In the genomic region with DNA sequence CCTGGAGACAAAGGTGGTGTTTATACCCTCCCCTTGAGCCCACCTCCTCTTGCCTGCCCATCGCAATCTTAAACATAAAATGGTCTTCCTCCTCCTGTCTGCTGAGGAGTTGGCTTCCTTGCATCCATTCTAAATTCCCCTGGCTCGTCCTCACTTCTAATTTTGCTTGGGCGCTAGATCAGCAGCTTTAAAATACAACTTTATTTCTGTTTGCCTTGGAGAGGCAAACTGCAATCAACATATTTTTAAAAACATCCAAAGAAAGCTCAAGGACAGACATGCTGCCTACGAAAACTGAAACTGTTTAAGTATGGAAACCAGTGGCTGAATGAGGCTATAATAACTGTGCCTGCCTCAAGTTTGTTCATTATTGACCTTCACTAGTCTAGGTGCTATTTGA, we compare ENCODE assay signal across 27 mouse cellular contexts.
DNase-seq lines count a peak whose midpoint lies in the region; ATAC-seq and TF ChIP-seq lines count a peak whose summit lies in the region.
"Had no signal": no experiment of that assay in that cellular context is flagged by ENCODE, and none has a peak within 500 bp of the region (broad histone marks: within the 10 kb centered on the region; RNA-seq: fewer than 3 reads in every experiment).

No protein-coding gene starts in this region.

- no peak overlapping the region for H3K4me3 ChIP-seq in spleen, adult 2 months (ENCODE audit: extremely low read depth, insufficient read depth, insufficient read length)
- H3K4me3 ChIP-seq: embryonic facial prominence, embryonic 13.5 days; embryonic facial prominence, embryonic 15.5 days; erythroblast, embryonic 14.5 days; forebrain, embryonic 10.5 days; forebrain, embryonic 12.5 days had no signal

- ATAC-seq in frontal cortex, adult (ENCODE audit: low TSS enrichment): peak; percentile 45
- ATAC-seq in CD4-positive, CD25-positive, alpha-beta regulatory T cell, adult 4 months: no peak
- ATAC-seq: activated CD4-positive, CD25-positive, alpha-beta regulatory T cell, adult 4 months; forebrain, embryonic 14.5 days; forebrain, embryonic 16.5 days; Patski had no signal

- H3K27me3 ChIP-seq in spleen, adult 2 months (ENCODE audit: control insufficient read depth, insufficient read depth, low read length): no peaks in the 10 kb centered on the region
- H3K27me3 ChIP-seq: embryonic facial prominence, embryonic 13.5 days; embryonic facial prominence, embryonic 15.5 days; forebrain, embryonic 12.5 days; Patski had no signal

- no peaks in the 10 kb centered on the region for H3K4me1 ChIP-seq in spleen, adult 2 months (ENCODE audit: control insufficient read depth, insufficient read depth, insufficient read length)
- H3K4me1 ChIP-seq: embryonic facial prominence, embryonic 13.5 days; embryonic facial prominence, embryonic 15.5 days; forebrain, embryonic 10.5 days; forebrain, embryonic 12.5 days had no signal

- WGBS in spleen, adult 2 months: 84% methylated on average over 4 of the region's 4 CpGs

- DNase-seq in frontal cortex, postnatal 14 days (ENCODE audit: low spot score in 2 of 2): no peak
- DNase-seq in spleen, adult 2 months (ENCODE audit: low read depth in 1 of 2, low spot score in 2 of 2): no peak
- no peak for DNase-seq in spleen, adult 18-20 months
- DNase-seq in telencephalon, adult 2 months (ENCODE audit: low read depth, low spot score): peak; percentile 54
- DNase-seq: adrenal gland, adult 8-10 months; adrenal gland, postnatal 14 days; adrenal gland, postnatal 36 days; B cell, adult 2 months; cerebellum, adult 11 months; cerebellum, adult 18-20 months; cerebellum, adult 8-10 months; cerebellum, adult 9-11 months; cerebellum, postnatal 14 days; cerebellum, postnatal 36 days; embryo, embryonic 11 days had no signal

- no peak for TF ChIP-seq CTCF in spleen, adult 2 months (IDR thresholded peaks at IDR 0.05; ENCODE audit: extremely low read depth, insufficient read depth, insufficient read length, insufficient replicate concordance)

- H3K27ac ChIP-seq in spleen, adult 2 months (ENCODE audit: insufficient read depth, low read length): peak overlapping the region; percentile 2; the same call in 1 of the 2 replicates
- H3K27ac ChIP-seq: embryonic facial prominence, embryonic 13.5 days; embryonic facial prominence, embryonic 15.5 days; forebrain, embryonic 10.5 days; forebrain, embryonic 12.5 days had no signal

- no peaks in the 10 kb centered on the region for H3K36me3 ChIP-seq in spleen, adult 2 months (ENCODE audit: control insufficient read depth, insufficient read depth, low read length)
- H3K36me3 ChIP-seq: embryonic facial prominence, embryonic 15.5 days; G1E had no signal

- no peak for TF ChIP-seq POLR2A in spleen, adult 2 months (IDR thresholded peaks at IDR 0.05; ENCODE audit: low read depth, low read length)
